Mouse (Mus musculus) liver, postnatal 0 days (tissue): ENCODE measurements at regions not wholly inside any gene's neighbourhood (a gene's known extent, or its start where the extent isn't known, plus 50 kb on each side); places are given as distances from the start of the nearest gene placed in this dataset.

Experiments
- CTCF ChIP-seq: sonication (generic); IDR thresholded peaks from 2 replicates; pipeline ENCODE4 v1.5.1; 2016; ENCODE audit warnings: antibody characterized with exemption, low read depth
- EP300 ChIP-seq: IDR thresholded peaks from 2 replicates; pipeline ENCODE4 v1.6.1; 2016; ENCODE audit warnings: antibody characterized with exemption, low read depth, mild to moderate bottlenecking

- TF ChIP-seq CTCF, result no peak
- TF ChIP-seq EP300, result no peak
These were observed 234.3 kb upstream of the Fbxl7 start for GRCm38 (mm10) chr15:27129697-27130096.
